Mouse (Mus musculus) right cerebral cortex, adult 2 months (tissue): ENCODE data around the gene Tbl1xr1.

ENCODE experiments used
- DNase-seq, 2 experiments: peaks; one replicate each; pipeline ENCODE4 v3.0.0; 2021 to 2022; ENCODE audit warnings: low spot score in 2 of 2

The Tbl1xr1 gene

GRCm38 (mm10) chr3:22076561-22076935 is at the start of gene Tbl1xr1:
Tbl1xr1 (plus strand) TSS chr3:22076652.
- peak; percentile 88 to 93 for DNase-seq

GRCm38 (mm10) chr3:22038004-22038403 is 38.4 kb upstream of the Tbl1xr1 start:
- DNase-seq = no peak

- no peak for DNase-seq
Measured at GRCm38 (mm10) chr3:22039036-22039795, 37.2 kb upstream of the Tbl1xr1 start.

- DNase-seq = no peak
Measured at GRCm38 (mm10) chr3:22040627-22041026, 35.8 kb upstream of the Tbl1xr1 start.

GRCm38 (mm10) chr3:22047203-22047602 is 29.2 kb upstream of the Tbl1xr1 start:
- DNase-seq = no peak

GRCm38 (mm10) chr3:22056664-22057328 is 19.7 kb upstream of the Tbl1xr1 start:
- DNase-seq = no peak

- no peak for DNase-seq
Measured at GRCm38 (mm10) chr3:22058206-22058804, 18.1 kb upstream of the Tbl1xr1 start.

- DNase-seq = no peak
Measured at GRCm38 (mm10) chr3:22061163-22061562, 15.3 kb upstream of the Tbl1xr1 start.

- no peak for DNase-seq
Measured at GRCm38 (mm10) chr3:22068621-22069020, 7.8 kb upstream of the Tbl1xr1 start.

GRCm38 (mm10) chr3:22073916-22074315 is 2.5 kb upstream of the Tbl1xr1 start:
- DNase-seq = no peak

- no peak for DNase-seq
Measured at GRCm38 (mm10) chr3:22074591-22075294, 1.7 kb upstream of the Tbl1xr1 start.

GRCm38 (mm10) chr3:22075517-22075886 is 950 bp upstream of the Tbl1xr1 start:
- DNase-seq = peak in 1 of 2 experiments; percentile 56

GRCm38 (mm10) chr3:22075887-22076560 is 428 bp upstream of the Tbl1xr1 start:
- peak; percentile 76 to 79 for DNase-seq

- peak; percentile 24 to 46 for DNase-seq
Measured at GRCm38 (mm10) chr3:22076936-22077656, 644 bp downstream of the Tbl1xr1 start.

GRCm38 (mm10) chr3:22077657-22078475 is 1.4 kb downstream of the Tbl1xr1 start:
- peak in 1 of 2 experiments; percentile 30 for DNase-seq

- no peak for DNase-seq
Measured at GRCm38 (mm10) chr3:22078529-22078928, 2.1 kb downstream of the Tbl1xr1 start.

- DNase-seq = no peak
Measured at GRCm38 (mm10) chr3:22081869-22082268, 5.4 kb downstream of the Tbl1xr1 start.

- no peak for DNase-seq
Measured at GRCm38 (mm10) chr3:22082823-22083222, 6.4 kb downstream of the Tbl1xr1 start.

GRCm38 (mm10) chr3:22084222-22084996 is 8.0 kb downstream of the Tbl1xr1 start:
- no peak for DNase-seq
